Mouse (Mus musculus) B cell, adult 67 days (primary cell): Measurements from ENCODE around the gene Lhfpl4. TPM values are rescaled to one million over a fixed set of nuclear protein-coding genes. Genes with fewer than 3 reads are reported as not detected.

Experiments
- total RNA-seq, 2 experiments: library from RNA; stranded (reverse); gene quantifications; 4 replicates each; pipeline ENCODE4 v1.2.4; 2023

Gene Lhfpl4
- total RNA-seq, result 1 to 10 TPM; 1.8 to 2.5 TPM

DNA sequence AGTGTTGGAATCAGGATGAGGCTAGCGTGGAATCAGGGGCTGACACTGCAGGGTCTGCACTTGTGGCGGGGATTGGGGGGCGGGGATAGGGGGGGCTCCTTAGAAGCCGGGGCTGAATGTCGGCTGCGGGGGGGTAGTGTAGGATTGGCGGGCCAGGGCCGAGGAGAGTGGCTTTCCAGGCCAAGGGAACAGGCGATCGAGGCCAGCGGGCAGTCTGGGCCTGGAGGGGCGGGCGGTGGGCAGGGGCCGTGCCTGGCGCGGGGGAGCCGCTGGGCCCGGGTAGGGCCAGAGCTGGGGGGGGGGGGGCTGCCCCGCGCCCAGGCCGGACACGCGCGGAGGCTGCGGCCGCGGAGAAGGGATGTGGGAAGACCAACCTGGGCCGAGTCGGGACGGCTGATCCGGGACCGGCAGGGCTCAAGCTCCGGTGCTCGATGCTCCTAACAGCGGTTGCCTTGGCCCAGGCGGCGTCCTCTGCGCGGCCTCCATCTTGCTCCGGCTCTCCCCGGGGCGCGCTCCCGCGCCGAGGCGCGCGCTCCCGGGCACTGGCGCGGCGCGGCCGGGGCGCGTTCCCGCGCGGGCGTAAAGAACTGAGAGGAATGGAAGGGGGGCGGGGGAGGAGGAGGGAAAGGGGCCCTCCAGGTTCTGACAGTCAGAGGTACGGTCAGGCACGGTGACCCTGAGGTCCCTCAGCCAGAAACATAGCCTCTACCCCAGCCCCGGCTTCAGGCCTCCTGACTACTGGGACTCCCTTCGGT lies at the start of gene Lhfpl4:
Gene Lhfpl4 (minus strand): TSS at position 544 of the 755 bp plus-strand sequence.

GRCm38 (mm10) chr6:113237542-113238270 lies 42.5 kb upstream of the Lhfpl4 start, which contains the start of gene Mtmr14:
TSS of gene Mtmr14 (plus strand) at chr6:113237843.

Other genes starting within 250 kb of the Lhfpl4 start
- 1 to 10 TPM; 4.0 to 5.2 TPM for gene Srgap3, start 248.1 kb downstream of the Lhfpl4 start, total RNA-seq
- gene Thumpd3, start 149.2 kb downstream of the Lhfpl4 start, total RNA-seq, result 10 to 100 TPM; 60.0 to 70.4 TPM
- 100 to 1,000 TPM; 150 to 153 TPM for gene Setd5, start 118.0 kb downstream of the Lhfpl4 start, total RNA-seq
- gene Mtmr14, start 42.5 kb upstream of the Lhfpl4 start, total RNA-seq, result 10 to 100 TPM; 54.7 to 59.5 TPM
- gene Cpne9, start 86.9 kb upstream of the Lhfpl4 start, total RNA-seq, result 1 to 10 TPM; 2.4 to 3.3 TPM
- gene Brpf1, start 111.8 kb upstream of the Lhfpl4 start, total RNA-seq, result 10 to 100 TPM; 69.4 to 82.0 TPM
- gene Ogg1, start 131.6 kb upstream of the Lhfpl4 start, total RNA-seq, result 10 to 100 TPM; 12.7 to 18.1 TPM
- under 1 TPM in 1 of 2 experiments, not detected in 1; 0.92 TPM for gene Camk1, start 148.6 kb upstream of the Lhfpl4 start, total RNA-seq
- 10 to 100 TPM; 26.7 to 30.5 TPM for gene Tada3, start 182.5 kb upstream of the Lhfpl4 start, total RNA-seq
- gene Arpc4, start 182.7 kb upstream of the Lhfpl4 start, total RNA-seq, result 100 to 1,000 TPM; 262 to 268 TPM
- 10 to 100 TPM; 44.8 to 59.3 TPM for gene Ttll3, start 193.9 kb upstream of the Lhfpl4 start, total RNA-seq
- 10 to 100 TPM; 15.3 to 17.0 TPM for gene Rpusd3, start 224.0 kb upstream of the Lhfpl4 start, total RNA-seq
- gene Cidec, start 240.4 kb upstream of the Lhfpl4 start, total RNA-seq, result not detected
- 10 to 100 TPM; 18.3 to 23.0 TPM for gene Jagn1, start 247.2 kb upstream of the Lhfpl4 start, total RNA-seq